Mouse (Mus musculus): ENCODE data around the gene Pex14.

Pex14 gene

DNA sequence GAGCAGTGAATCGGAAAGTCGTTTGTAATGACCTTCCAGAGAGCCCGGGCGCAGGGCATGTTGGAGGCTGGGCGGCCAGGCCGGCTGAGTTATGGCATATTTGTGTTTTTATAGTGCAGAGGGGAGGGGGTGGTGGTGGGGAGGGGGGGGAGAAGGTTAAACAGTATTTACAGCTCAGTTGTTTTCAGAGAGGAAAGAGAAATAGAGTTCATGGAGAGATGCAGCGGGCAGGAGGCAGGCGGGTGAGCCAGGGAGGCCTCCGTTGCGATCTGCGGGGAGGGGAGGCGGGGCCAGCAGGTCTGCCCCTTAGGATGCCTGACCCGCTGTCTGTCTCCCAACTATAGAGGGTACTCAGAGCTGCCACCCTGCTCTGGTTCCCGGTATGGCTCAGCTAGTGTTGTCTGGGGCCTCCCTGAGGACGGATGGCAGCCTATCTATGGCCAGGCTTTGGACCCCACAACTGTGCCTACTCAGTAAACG is 177.4 kb downstream of the Pex14 start:
- peak; percentile 72 for DNase-seq (ENCODE audit: low spot score)

GRCm38 (mm10) chr4:148920610-148921009 is 179.1 kb downstream of the Pex14 start:
- no peak for DNase-seq (ENCODE audit: low spot score)

- no peak for DNase-seq (ENCODE audit: low spot score)
These were observed 180.8 kb downstream of the Pex14 start for GRCm38 (mm10) chr4:148918707-148919447.

DNA sequence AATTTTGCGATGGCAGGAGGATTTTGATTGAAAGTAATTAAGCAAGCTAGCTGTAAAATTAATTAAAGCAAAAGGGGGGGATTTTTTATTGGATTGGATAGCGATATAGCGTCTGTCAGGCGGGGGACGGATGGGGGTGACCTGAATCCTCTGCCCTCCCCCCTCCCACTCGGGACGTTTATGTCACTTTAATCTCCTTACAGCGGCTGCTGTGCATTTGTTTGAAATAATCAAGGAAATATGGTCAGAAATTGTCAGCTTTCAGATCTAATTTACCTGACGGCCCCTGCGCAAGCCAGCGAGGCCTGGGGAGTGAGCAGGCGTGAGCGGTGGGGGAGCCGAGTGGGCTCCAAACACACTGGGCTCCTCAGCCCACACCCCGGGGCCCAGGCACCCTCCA is 183.8 kb downstream of the Pex14 start:
- no peak for DNase-seq (ENCODE audit: low spot score)

GRCm38 (mm10) chr4:148914863-148915622 is 184.6 kb downstream of the Pex14 start:
- peak; percentile 90 for DNase-seq (ENCODE audit: low spot score)

DNA sequence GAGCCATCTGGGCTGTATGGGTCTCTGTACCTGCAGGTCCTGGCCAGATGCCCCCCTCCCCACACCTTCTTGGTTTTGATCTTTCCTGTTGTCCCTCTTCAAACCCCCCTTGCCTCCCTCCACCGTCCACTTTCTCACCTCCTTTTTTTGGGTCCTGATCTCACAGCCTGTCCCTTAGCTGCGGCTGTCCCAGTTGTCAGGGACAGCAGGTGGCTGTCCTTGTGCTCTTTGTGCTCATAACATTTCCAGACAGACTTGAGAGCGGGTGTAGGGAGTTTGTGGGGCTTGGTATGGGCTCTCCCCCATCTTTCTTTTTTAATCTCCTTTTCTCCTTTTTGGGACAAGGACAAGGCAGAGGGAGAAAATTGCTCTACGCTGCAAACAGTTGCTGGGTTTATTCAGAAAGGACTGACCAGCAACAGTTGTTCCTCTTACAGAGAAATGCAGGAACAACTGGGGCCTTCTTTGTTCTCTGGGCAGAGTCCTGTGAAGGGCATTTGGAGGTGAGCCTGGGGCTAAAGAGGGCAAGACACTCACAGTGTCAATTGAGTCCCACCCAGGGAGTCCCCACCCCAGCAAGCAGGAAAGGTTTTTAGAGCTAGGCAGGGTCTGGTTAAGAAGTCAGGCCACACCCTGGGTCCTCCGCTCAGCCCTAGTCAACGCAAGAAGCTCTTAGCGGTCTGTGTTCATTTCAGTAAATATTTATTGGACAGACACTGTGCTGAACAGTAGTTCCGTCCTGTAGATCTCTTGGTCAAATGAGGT is 186.7 kb downstream of the Pex14 start:
- DNase-seq (ENCODE audit: low spot score): no peak

DNA sequence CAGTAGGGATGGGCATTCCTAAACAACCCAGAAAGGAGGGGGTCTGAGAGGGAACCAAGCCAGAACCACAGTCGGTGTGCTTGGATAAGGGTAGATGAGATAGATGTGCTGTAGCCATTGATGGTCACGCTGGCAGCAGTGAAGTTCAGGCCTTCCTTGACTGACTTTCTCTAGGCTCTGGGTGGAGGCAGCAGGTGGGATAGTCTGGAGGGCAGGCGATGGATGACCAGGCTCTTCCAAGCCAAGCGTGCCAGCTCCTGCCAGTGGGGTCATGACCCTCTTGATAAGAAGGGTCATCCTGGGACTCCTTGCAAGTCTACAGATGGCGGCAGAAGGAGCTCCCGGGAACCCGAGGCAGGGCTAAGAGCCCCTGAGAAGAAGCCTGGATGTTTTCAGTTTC is 187.5 kb downstream of the Pex14 start:
- no peak for DNase-seq (ENCODE audit: low spot score)

Measured in retina, embryonic 14.5 days (tissue).